Mouse (Mus musculus) liver, postnatal 0 days (tissue): Measurements from ENCODE around the gene Nadk2.

Source experiments
- CTCF ChIP-seq: sonication (generic); IDR thresholded peaks from 2 replicates; pipeline ENCODE4 v1.5.1; 2016; ENCODE audit warnings: antibody characterized with exemption, low read depth
- EP300 ChIP-seq: IDR thresholded peaks from 2 replicates; pipeline ENCODE4 v1.6.1; 2016; ENCODE audit warnings: antibody characterized with exemption, low read depth, mild to moderate bottlenecking

GRCm38 (mm10) chr15:9100446-9101077 is 29.5 kb downstream of the Nadk2 start:
- TF ChIP-seq CTCF (no peak), EP300 (no peak)
